Mouse (Mus musculus) liver, embryonic 12.5 days (tissue): ENCODE results near the gene Arid4b. TPM values are rescaled to one million over a fixed set of nuclear protein-coding genes. Genes with fewer than 3 reads are reported as not detected.
"Not testable (repeated sequence)": the region's sequence is repeated elsewhere in the genome, so short reads cannot be mapped to it uniquely, and the experiment has no call there.

ENCODE experiments used
- ATAC-seq: fragments of 200-750 bp; cut with Nextera tagmentation; 2 replicates; pipeline ENCODE4 v1.8.0; 2017; ENCODE audit warnings: moderate number of reproducible peaks, mild to moderate bottlenecking, moderate library complexity
- H3K27ac ChIP-seq: fragments of 300-500 bp; sonication (generic); 2 replicates; pipeline ENCODE4 v1.5.1; 2016; ENCODE audit warnings: mild to moderate bottlenecking
- H3K27me3 ChIP-seq: fragments of 300-500 bp; sonication (generic); replicated peaks from 2 replicates; pipeline ENCODE4 v1.6.1; 2016; ENCODE audit warnings: mild to moderate bottlenecking, moderate library complexity
- H3K36me3 ChIP-seq: fragments of 300-500 bp; sonication (generic); 2 replicates; pipeline ENCODE4 v1.6.1; 2016; ENCODE audit warnings: mild to moderate bottlenecking, moderate library complexity
- H3K4me1 ChIP-seq: fragments of 300-500 bp; sonication (generic); 2 replicates; pipeline ENCODE4 v1.6.1; 2016
- H3K4me2 ChIP-seq: fragments of 300-500 bp; sonication (generic); 2 replicates; pipeline ENCODE4 v1.6.1; 2016; ENCODE audit warnings: mild to moderate bottlenecking, moderate library complexity
- H3K4me3 ChIP-seq: fragments of 300-500 bp; sonication (generic); 2 replicates; pipeline ENCODE4 v1.5.1; 2016; ENCODE audit warnings: mild to moderate bottlenecking, moderate library complexity
- H3K9ac ChIP-seq: fragments of 300-500 bp; sonication (generic); 2 replicates; pipeline ENCODE4 v1.6.1; 2016; ENCODE audit warnings: mild to moderate bottlenecking, moderate library complexity
- H3K9me3 ChIP-seq: fragments of 300-500 bp; sonication (generic); replicated peaks from 2 replicates; pipeline ENCODE4 v1.6.1; 2016; ENCODE audit warnings: mild to moderate bottlenecking, moderate library complexity
- WGBS: fragments of 180-500 bp; shearing (Covaris S2); methylation state at CpG from one replicate; pipeline ENCODE4 v1.1.7; 2016; ENCODE audit not compliant: insufficient replicate concordance; 5-methylcytosine and 5-hydroxymethylcytosine counted together
- polyA plus RNA-seq: library from polyadenylated mRNA; unstranded; fragments of >200 nt; fragmentation: Nextera tagmentation; extraction: Ambion mirVana; gene quantifications from 2 replicates; pipeline ENCODE4 v1.2.1, GENCODE M21; 2016

Arid4b gene
- 23.5 and 25.1 TPM in 2 replicates for polyA plus RNA-seq

DNA sequence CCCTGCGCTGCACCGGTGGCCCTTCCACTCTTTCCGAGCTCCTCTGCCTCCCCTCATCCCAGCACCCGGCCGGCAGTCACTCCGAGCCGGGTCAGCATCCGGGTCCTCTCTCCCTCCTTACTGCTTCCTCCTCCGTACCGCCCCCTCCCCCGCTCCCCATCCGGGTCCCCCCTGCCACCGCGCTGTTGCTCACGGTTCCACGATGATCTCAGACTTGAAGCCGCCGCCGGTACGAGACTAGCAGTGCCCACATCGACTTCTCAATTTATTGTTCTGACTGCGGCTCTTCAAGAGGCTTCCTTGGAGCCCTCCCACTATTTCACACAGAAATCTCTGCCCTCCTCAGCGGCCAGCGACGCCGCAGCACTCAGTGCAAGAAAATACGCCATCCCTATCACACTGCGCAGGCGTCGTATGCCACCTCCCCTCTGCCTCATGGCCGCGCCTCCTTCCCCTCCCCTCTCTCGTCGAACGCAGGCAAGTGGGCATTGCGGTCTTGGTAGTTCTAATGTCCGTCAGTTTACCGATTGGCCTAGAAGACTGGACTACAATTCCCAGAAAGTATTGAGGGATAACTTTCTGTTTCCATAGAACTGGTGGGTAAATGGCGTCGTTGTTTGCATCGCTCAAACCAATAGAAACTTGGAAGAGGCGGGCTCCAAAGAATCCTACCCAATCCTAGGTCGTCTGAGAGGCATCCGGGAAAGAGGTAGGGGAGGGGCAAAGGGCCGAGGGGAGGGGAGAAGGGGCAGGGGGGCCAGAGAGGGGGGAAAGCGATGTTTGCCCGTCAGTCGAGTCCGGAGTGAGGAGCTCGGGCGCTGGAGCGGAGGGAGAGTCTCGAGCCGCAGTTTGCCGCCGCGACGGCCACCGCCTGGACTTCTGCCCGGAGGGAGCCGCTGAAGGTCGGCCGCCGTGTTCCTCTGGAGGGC, at the start of gene Arid4b, which contains the start of gene Ggps1:
Gene Arid4b (plus strand): TSS at position 220 of the 929 bp plus-strand sequence.
Gene Ggps1 (minus strand): TSS at position 476 of the 929 bp plus-strand sequence.
- Histone ChIP-seq H3K9me3 (no peaks in the 10 kb centered on the region), H3K4me2 (peak within 1 kb of the TSS; percentile 84), H3K4me1 (peaks cover 34% of the 10 kb centered on the region), H3K4me3 (peak within 1 kb of the TSS; percentile 100), H3K9ac (peak within 1 kb of the TSS; percentile 99), H3K36me3 (peaks cover 18% of the 10 kb centered on the region; the same call in 1 of the 2 replicates), H3K27me3 (no peaks in the 10 kb centered on the region), H3K27ac (peak within 1 kb of the TSS; percentile 97)
- ATAC-seq: peak; percentile 95
- WGBS: under 1% methylated on average over 63 of the region's 64 CpGs

DNA sequence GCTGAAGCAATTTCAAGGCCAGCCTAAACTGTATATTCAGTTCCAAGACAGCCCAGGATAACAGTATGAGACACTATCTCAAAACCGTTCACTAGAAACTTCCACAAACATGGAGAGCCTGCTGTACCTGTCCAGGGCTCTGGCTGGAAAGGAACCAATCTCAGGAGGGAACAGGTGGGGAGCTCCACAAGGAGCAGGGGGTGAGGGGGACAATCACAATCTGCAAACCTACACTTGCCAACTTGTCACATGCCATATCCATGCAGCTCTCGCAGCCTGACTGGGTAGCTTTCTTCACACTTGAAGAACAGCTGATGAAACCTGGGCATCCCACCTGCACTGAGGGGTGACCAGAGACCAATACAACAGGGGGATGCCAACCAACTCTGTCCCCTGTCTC, 49.0 kb upstream of the Arid4b start:
- H3K9me3 ChIP-seq: no peaks in the 10 kb centered on the region
- peaks cover 35% of the 10 kb centered on the region for H3K4me1 ChIP-seq
- H3K4me3 ChIP-seq: no peak overlapping the region
- WGBS: 95% methylated on average over 2 of the region's 2 CpGs
- no peak for ATAC-seq
- H3K9ac ChIP-seq: no peak overlapping the region
- peaks cover 88% of the 10 kb centered on the region for H3K36me3 ChIP-seq
- H3K27me3 ChIP-seq: no peaks in the 10 kb centered on the region
- H3K27ac ChIP-seq: no peak overlapping the region
- H3K4me2 ChIP-seq: no peak overlapping the region

DNA sequence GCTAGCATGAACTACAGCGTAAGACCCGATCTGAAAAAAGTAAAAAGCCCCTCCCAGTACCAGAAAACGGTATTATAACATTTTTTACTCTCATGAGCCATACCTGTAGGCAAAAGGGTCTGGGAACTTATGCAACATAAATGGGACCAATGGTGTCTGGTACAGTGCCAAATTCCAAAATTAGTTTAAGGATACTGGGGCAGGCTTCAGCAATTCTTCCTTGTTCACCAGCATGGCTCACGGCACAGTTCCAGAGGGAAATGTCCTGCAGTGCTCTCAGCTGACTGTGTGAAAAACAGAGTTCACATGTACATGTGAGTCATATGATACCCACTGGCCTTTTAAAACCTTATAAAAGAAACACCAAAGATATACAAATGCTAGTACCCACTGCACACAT, 48.5 kb upstream of the Arid4b start:
- peaks cover 40% of the 10 kb centered on the region for H3K4me1 ChIP-seq
- 86% methylated on average over 4 of the region's 4 CpGs for WGBS
- no peak overlapping the region for H3K4me2 ChIP-seq
- H3K4me3 ChIP-seq: no peak overlapping the region
- H3K36me3 ChIP-seq: peaks cover 88% of the 10 kb centered on the region
- H3K27me3 ChIP-seq: no peaks in the 10 kb centered on the region
- no peak overlapping the region for H3K27ac ChIP-seq
- ATAC-seq: no peak
- H3K9me3 ChIP-seq: no peaks in the 10 kb centered on the region
- no peak overlapping the region for H3K9ac ChIP-seq

DNA sequence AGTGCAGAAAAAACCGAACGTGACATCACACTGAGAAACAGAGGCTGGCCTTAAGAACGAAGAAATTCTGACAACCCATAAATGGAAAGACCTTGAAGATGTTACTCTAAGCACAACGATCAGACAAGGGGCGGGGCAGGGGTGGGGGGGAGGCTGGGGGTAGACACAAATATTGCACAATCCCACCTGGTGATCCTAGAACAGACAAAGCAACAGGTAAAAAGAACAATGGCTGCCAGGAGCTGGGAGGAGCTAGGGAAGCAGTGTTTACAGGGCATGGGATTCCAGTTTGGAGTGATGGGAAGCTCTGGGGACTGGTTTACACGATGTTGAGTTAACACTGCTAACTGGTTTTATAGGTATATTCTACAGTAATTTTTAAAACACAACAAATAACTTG, 47.4 kb upstream of the Arid4b start:
- no peak overlapping the region for H3K4me2 ChIP-seq
- no peak overlapping the region for H3K9ac ChIP-seq
- 77% methylated on average over 6 of the region's 6 CpGs for WGBS
- no peak for ATAC-seq
- peaks cover 43% of the 10 kb centered on the region for H3K4me1 ChIP-seq
- peaks cover 83% of the 10 kb centered on the region for H3K36me3 ChIP-seq
- no peak overlapping the region for H3K27ac ChIP-seq
- H3K9me3 ChIP-seq: no peaks in the 10 kb centered on the region
- H3K4me3 ChIP-seq: no peak overlapping the region
- H3K27me3 ChIP-seq: no peaks in the 10 kb centered on the region

DNA sequence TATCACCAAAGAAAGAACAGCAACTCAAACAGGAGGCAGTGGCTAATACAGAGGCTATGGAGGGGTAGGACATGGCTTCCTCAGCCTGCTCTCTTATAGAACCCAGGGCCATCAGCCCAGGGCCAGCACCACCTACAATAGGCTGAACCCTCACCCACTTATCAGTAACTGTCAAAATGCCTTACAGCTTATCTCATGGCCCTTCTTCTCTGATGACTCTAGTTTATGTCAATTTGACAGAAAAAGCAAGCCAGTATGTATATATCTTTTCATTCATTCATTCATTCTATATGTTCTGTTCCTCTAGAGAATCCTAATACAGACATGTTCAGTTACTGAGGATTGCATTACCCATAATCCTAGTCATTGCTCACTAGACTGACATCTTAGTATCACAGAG, 44.7 kb upstream of the Arid4b start:
- Histone ChIP-seq H3K9ac (peak overlapping the region; percentile 33; the same call in 1 of the 2 replicates), H3K36me3 (peaks cover 61% of the 10 kb centered on the region), H3K9me3 (no peaks in the 10 kb centered on the region), H3K4me1 (peaks cover 27% of the 10 kb centered on the region), H3K27me3 (no peaks in the 10 kb centered on the region), H3K27ac (peak overlapping the region; percentile 80), H3K4me2 (peak overlapping the region; percentile 27), H3K4me3 (no peak overlapping the region)
- ATAC-seq: peak; percentile 86

DNA sequence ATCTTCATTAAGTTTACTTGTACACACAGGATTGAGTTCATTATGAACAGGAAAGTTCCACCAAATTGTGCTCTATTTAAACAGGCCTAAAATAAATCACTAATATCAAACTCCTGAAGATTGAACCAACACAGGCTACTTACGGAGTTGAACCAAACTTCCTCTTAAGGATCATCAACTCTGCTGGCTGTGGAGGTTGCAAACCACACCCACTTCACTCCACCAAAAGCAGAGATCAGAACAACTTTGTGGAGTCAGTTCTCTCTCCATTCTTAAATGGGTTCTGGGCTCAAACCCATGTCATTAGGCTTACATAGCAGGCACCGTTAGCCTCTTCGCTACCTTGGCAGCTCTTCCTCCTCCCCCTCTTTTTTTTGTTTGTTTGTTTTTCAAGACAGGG, 44.2 kb upstream of the Arid4b start:
- H3K36me3 ChIP-seq: peaks cover 56% of the 10 kb centered on the region
- no peak overlapping the region for H3K9ac ChIP-seq
- no peak overlapping the region for H3K4me3 ChIP-seq
- peak overlapping the region; percentile 27 for H3K4me2 ChIP-seq
- H3K9me3 ChIP-seq: no peaks in the 10 kb centered on the region
- 78% methylated on average over 3 of the region's 3 CpGs for WGBS
- no peaks in the 10 kb centered on the region for H3K27me3 ChIP-seq
- peaks cover 27% of the 10 kb centered on the region for H3K4me1 ChIP-seq
- peak overlapping the region; percentile 80 for H3K27ac ChIP-seq
- peak; percentile 46 for ATAC-seq

DNA sequence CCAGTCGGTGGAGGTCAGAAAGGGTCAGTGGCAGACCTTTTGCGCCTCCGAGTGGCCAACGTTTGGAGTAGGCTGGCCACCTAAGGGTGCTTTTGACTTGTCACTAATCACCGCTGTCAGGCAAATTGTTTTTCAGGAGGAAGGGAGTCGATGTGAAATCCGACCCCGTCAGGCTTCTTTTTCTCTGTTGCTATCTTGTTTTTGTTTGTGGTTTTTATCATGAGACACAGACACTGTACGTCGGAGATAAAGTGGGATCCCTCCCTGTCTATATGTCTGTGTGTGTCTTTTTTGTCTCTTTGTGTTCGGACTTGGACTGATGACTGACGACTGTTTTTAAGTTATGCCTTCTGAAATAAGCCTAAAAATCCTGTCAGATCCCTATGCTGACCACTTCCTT, 41.6 kb upstream of the Arid4b start:
- H3K9ac ChIP-seq, H3K9me3 ChIP-seq, H3K27me3 ChIP-seq: not testable (repeated sequence)
- Histone ChIP-seq H3K36me3 (peaks cover 44% of the 10 kb centered on the region), H3K4me3 (peak overlapping the region; percentile 26), H3K27ac (peak overlapping the region; percentile 84; the same call in 1 of the 2 replicates), H3K4me2 (peak overlapping the region; percentile 50), H3K4me1 (peaks cover 33% of the 10 kb centered on the region)
- WGBS: 15% methylated on average over 11 of the region's 12 CpGs
- ATAC-seq: peak; percentile 68

DNA sequence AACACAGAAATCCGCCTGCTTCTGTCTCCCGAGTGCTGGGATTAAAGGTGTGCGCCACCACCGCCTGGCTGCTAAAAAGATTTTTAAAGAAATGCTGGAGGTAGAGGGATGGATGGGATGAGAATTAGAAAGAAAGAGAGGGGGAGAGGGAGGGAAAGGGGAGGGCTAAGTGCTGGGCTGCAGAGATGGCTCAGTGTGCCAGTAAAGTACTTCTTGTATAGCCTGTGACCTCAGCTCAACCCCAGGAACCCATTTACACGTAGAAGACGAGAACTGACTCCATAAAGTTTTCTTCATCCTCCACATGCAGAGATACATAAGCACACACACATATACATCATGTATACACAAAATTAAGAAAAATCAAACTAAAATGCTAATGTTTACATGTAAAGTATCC, 37.5 kb upstream of the Arid4b start:
- ATAC-seq: no peak
- H3K9ac ChIP-seq: no peak overlapping the region
- H3K27ac ChIP-seq: 0 out of 2 replicates have a peak overlapping the region, but pooled peaks have one; percentile 30
- H3K4me1 ChIP-seq: peaks cover 34% of the 10 kb centered on the region
- H3K27me3 ChIP-seq: no peaks in the 10 kb centered on the region
- peaks cover 38% of the 10 kb centered on the region for H3K36me3 ChIP-seq
- 92% methylated on average over 6 of the region's 6 CpGs for WGBS
- H3K9me3 ChIP-seq: no peaks in the 10 kb centered on the region
- no peak overlapping the region for H3K4me3 ChIP-seq
- H3K4me2 ChIP-seq: no peak overlapping the region

DNA sequence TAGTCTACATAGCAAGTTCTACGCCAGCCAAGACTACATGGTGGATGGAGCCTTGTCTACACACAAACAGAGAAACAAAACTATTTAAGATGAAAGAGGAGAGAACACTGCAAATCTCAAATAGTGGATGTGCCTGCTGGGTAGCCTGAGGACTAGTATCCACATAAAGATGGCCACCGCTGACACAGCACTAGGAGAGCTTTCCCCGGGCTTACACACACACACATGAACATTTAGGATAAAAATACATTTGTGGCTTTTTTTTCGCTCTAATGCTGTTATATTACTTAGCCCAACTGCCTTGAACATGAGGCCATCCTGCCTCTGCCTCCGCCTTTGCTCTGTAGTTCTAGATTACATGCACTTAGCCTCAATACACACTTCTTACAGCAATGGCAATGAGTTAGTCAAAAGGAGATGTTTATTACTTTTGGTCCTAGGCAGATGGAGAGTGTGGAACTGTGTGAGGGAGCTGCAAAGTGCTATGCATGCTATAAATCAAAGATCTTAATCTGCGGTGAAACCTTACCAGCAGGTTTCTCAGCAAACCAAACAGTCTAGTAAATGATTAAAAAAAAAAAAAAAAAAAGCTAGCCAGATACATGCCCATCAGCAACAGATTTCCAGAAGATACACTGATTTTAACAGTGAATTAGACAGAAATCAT, 36.7 kb upstream of the Arid4b start:
- Histone ChIP-seq H3K9me3 (no peaks in the 10 kb centered on the region), H3K4me1 (peaks cover 41% of the 10 kb centered on the region), H3K4me3 (no peak overlapping the region), H3K27ac (peak overlapping the region; percentile 48; the same call in 1 of the 2 replicates), H3K4me2 (no peak overlapping the region), H3K36me3 (peaks cover 38% of the 10 kb centered on the region), H3K27me3 (no peaks in the 10 kb centered on the region), H3K9ac (no peak overlapping the region)
- 81% methylated on average over 6 of the region's 6 CpGs for WGBS
- ATAC-seq: no peak

DNA sequence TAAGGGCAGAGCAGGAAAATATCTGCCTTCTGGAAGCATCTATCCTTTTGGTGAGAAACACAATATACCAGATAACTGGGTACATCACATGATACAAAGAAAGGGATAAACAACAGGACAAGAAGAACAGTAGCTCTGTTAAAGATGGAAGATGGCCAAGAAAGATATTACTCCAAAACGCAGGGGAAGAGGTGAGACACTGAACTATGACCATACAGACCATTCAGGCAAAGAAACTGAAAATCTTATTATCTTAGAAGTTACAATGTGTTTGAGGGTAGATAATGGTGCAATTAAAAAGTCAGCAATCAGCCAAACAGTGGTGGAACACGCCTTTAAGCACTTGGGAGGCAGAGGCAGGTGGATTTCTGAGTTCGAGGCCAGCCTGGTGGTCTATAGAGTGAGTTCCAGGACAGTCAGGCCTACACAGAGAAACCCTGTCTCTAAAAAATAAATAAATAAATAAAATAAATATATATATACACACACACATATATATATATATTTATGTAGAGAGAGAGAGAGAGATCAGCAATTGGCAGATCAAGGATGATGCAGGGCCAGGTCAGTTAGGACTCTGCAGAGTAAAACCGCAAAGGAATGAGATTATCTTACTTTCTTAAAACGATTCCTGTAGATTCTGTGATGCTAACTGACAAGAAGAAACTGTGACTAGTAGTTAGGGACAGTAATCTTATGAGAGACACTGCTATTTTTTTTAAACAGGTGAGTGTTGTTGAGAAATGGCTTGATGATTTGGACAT, 29.5 kb upstream of the Arid4b start:
- 22% methylated on average over 5 of the region's 5 CpGs for WGBS
- Histone ChIP-seq H3K27ac (peak overlapping the region; percentile 94), H3K9me3 (no peaks in the 10 kb centered on the region), H3K27me3 (no peaks in the 10 kb centered on the region), H3K4me1 (peaks cover 86% of the 10 kb centered on the region), H3K36me3 (peaks cover 17% of the 10 kb centered on the region), H3K9ac (peak overlapping the region; percentile 56; the same call in 1 of the 2 replicates), H3K4me3 (no peak overlapping the region), H3K4me2 (peak overlapping the region; percentile 56)
- peak; percentile 75 for ATAC-seq

DNA sequence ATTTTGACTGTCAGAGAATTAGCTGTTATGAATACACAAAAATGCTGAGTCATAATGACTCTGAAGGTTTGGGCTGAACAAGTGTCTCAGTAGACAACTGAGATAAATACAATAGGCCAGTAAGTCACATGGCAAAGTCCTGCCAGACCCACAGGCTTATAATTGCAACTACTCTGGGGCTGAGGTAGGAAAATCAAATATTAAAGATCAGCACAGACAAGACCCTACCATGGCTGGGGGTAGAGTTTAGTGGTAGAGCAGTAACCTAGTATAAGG, 29.0 kb upstream of the Arid4b start:
- H3K9ac ChIP-seq: peak overlapping the region; percentile 61
- peaks cover 88% of the 10 kb centered on the region for H3K4me1 ChIP-seq
- peak; percentile 83 for ATAC-seq
- no peak overlapping the region for H3K4me3 ChIP-seq
- peak overlapping the region; percentile 56 for H3K4me2 ChIP-seq
- no peaks in the 10 kb centered on the region for H3K9me3 ChIP-seq
- peaks cover 13% of the 10 kb centered on the region for H3K36me3 ChIP-seq
- no peaks in the 10 kb centered on the region for H3K27me3 ChIP-seq
- H3K27ac ChIP-seq: peak overlapping the region; percentile 94

DNA sequence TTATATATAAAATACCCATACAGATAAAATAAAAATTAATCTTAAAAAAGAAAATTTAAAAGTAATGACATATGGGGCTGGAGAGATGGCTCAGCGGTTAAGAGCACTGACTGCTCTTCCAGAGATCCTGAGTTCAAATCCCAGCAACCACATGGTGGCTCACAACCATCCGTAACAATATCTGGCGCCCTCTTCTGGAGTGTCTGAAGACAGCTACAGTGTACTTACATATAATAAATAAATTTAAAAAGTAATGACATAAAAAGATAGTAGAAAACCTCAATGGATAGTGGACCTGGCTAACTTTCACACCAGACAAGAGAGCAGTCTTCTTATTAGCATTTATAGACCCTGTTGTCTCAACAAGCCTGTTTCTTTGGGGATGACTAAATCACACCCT, 27.7 kb upstream of the Arid4b start:
- H3K36me3 ChIP-seq, H3K4me3 ChIP-seq, H3K9me3 ChIP-seq, H3K27me3 ChIP-seq, ATAC-seq, H3K9ac ChIP-seq, H3K4me2 ChIP-seq: not testable (repeated sequence)
- 71% methylated on average over 3 of the region's 3 CpGs for WGBS
- Histone ChIP-seq H3K4me1 (peaks cover 79% of the 10 kb centered on the region), H3K27ac (peak overlapping the region; percentile 94)
